Mouse (Mus musculus): ENCODE results near the gene Rpusd3.

Rpusd3 gene

GRCm38 (mm10) chr6:113428006-113428405 lies 8.9 kb upstream of the Rpusd3 start:
- DNase-seq = no peak

GRCm38 (mm10) chr6:113427397-113427796 lies 8.3 kb upstream of the Rpusd3 start:
- DNase-seq = no peak

GRCm38 (mm10) chr6:113426696-113427095 lies 7.6 kb upstream of the Rpusd3 start:
- DNase-seq = no peak

GRCm38 (mm10) chr6:113424187-113424586 lies 5.0 kb upstream of the Rpusd3 start:
- DNase-seq = no peak

GRCm38 (mm10) chr6:113423000-113423399 lies 3.9 kb upstream of the Rpusd3 start:
- no peak for DNase-seq

- no peak for DNase-seq
These were observed 520 bp downstream of the Rpusd3 start for GRCm38 (mm10) chr6:113418441-113419198.

- no peak for DNase-seq
These were observed 2.7 kb downstream of the Rpusd3 start for GRCm38 (mm10) chr6:113416416-113416815.

GRCm38 (mm10) chr6:113410001-113410400 lies 9.1 kb downstream of the Rpusd3 start:
- no peak for DNase-seq

GRCm38 (mm10) chr6:113406683-113407082 lies 12.5 kb downstream of the Rpusd3 start:
- DNase-seq = no peak

- no peak for DNase-seq
These were observed 13.7 kb downstream of the Rpusd3 start for GRCm38 (mm10) chr6:113405483-113405882.

- DNase-seq = no peak
These were observed 14.3 kb downstream of the Rpusd3 start for GRCm38 (mm10) chr6:113404649-113405448.

- DNase-seq = no peak
These were observed 17.0 kb downstream of the Rpusd3 start for GRCm38 (mm10) chr6:113402094-113402493.

GRCm38 (mm10) chr6:113396270-113397030 lies 22.7 kb downstream of the Rpusd3 start:
- no peak for DNase-seq

- DNase-seq = no peak
These were observed 23.6 kb downstream of the Rpusd3 start for GRCm38 (mm10) chr6:113395501-113395900.

GRCm38 (mm10) chr6:113394811-113395210 lies 24.3 kb downstream of the Rpusd3 start:
- no peak for DNase-seq

- no peak for DNase-seq
These were observed 25.2 kb downstream of the Rpusd3 start for GRCm38 (mm10) chr6:113393951-113394350.

- peak; percentile 52 for DNase-seq
These were observed 26.6 kb downstream of the Rpusd3 start for GRCm38 (mm10) chr6:113392387-113393071.

- no peak for DNase-seq
These were observed 27.1 kb downstream of the Rpusd3 start for GRCm38 (mm10) chr6:113392015-113392386.

GRCm38 (mm10) chr6:113390715-113391114 lies 28.4 kb downstream of the Rpusd3 start:
- no peak for DNase-seq

- DNase-seq = no peak
These were observed 30.2 kb downstream of the Rpusd3 start, which contains the start of gene Ttll3 for GRCm38 (mm10) chr6:113388960-113389359. Gene Ttll3, plus strand, starts transcription at chr6:113389260.

GRCm38 (mm10) chr6:113386025-113386424 lies 33.1 kb downstream of the Rpusd3 start:
- peak; percentile 30 for DNase-seq

- DNase-seq = no peak
These were observed 33.9 kb downstream of the Rpusd3 start for GRCm38 (mm10) chr6:113385160-113385714.
